ENCODE assay signal across 9 mouse cellular contexts in the genomic region with DNA sequence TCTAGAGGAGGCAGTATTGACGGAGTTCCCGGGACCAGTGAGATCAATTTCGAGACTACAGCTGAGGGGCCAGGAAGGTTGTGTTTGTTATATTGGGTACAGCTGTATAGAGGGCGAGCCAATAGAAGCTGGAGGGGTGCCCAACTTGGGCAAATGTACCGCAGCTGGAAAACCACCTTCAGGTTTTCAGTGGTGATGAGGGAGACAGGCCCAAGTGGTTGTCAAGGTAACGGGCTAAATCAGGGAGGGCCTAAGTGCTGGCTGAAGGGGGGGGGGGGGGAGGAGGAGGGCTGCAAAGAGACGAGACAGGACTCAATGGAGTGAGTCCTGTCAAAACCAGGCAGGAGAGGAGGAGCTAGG. TPM values are rescaled to one million over a fixed set of nuclear protein-coding genes. Genes with fewer than 3 reads are reported as not detected.
DNase-seq lines count a peak whose midpoint lies in the region; ATAC-seq and TF ChIP-seq lines count a peak whose summit lies in the region.
"Had no signal": no experiment of that assay in that cellular context is flagged by ENCODE, and none has a peak within 500 bp of the region (broad histone marks: within the 10 kb centered on the region; RNA-seq: fewer than 3 reads in every experiment).

No protein-coding gene starts in this region.

- TF ChIP-seq CTCF in midbrain, postnatal 0 days (IDR thresholded peaks at IDR 0.05), result no peak

- DNase-seq in kidney, postnatal 10 days, result peak; percentile 47
- DNase-seq in kidney, postnatal 4 days, result no peak
- DNase-seq in embryonic facial prominence, embryonic 11.5 days (ENCODE audit: low spot score), result peak; percentile 60
- peak; percentile 38 for DNase-seq in midbrain, postnatal 0 days (ENCODE audit: low spot score)
- DNase-seq in B cell, adult 2 months, result no peak
- no peak for DNase-seq in frontal cortex, adult 2 months (ENCODE audit: extremely low spot score in 1 of 2, low spot score in 1 of 2)
- DNase-seq in c-Kit-positive CD71-positive TER-119-positive erythroid progenitor cells, embryonic 14.5 days (ENCODE audit: low spot score), result no peak

- H3K27me3 ChIP-seq in embryonic facial prominence, embryonic 11.5 days (ENCODE audit: control insufficient read depth, insufficient read depth, low read length), result no peaks in the 10 kb centered on the region
- H3K27me3 ChIP-seq in hindbrain, embryonic 13.5 days, result no peaks in the 10 kb centered on the region
- H3K27me3 ChIP-seq in midbrain, postnatal 0 days (ENCODE audit: insufficient read depth, low read length), result no peaks in the 10 kb centered on the region

- H3K4me2 ChIP-seq in embryonic facial prominence, embryonic 11.5 days (ENCODE audit: low read depth, low read length), result peak overlapping the region; percentile 13
- H3K4me2 ChIP-seq in hindbrain, embryonic 13.5 days, result peak overlapping the region; percentile 100
- H3K4me2 ChIP-seq in midbrain, postnatal 0 days (ENCODE audit: low read depth, low read length, poor library complexity, severe bottlenecking), result peak overlapping the region; percentile 99; the same call in 1 of the 2 replicates

- H3K27ac ChIP-seq in embryonic facial prominence, embryonic 11.5 days (replicated peaks; ENCODE audit: low read depth, low read length), result peak overlapping the region; percentile 16
- H3K27ac ChIP-seq in hindbrain, embryonic 13.5 days, result peak overlapping the region; percentile 100
- H3K27ac ChIP-seq in midbrain, postnatal 0 days (ENCODE audit: low read depth, low read length), result peak overlapping the region; percentile 99

- no peak overlapping the region; the same call in 1 of the 2 replicates for H3K4me3 ChIP-seq in embryonic facial prominence, embryonic 11.5 days (ENCODE audit: low read depth, low read length)
- H3K4me3 ChIP-seq in hindbrain, embryonic 13.5 days, result peak overlapping the region; percentile 76
- no peak overlapping the region for H3K4me3 ChIP-seq in midbrain, postnatal 0 days (ENCODE audit: low read depth, low read length)

- WGBS in embryonic facial prominence, embryonic 11.5 days, result 21% methylated on average over 7 of the region's 7 CpGs
- 17% methylated on average over 6 of the region's 7 CpGs for WGBS in hindbrain, embryonic 13.5 days
- WGBS in midbrain, postnatal 0 days, result 13% methylated on average over 7 of the region's 7 CpGs

- peaks cover 21% of the 10 kb centered on the region for H3K4me1 ChIP-seq in embryonic facial prominence, embryonic 11.5 days (ENCODE audit: control insufficient read depth, insufficient read depth, low read length)
- H3K4me1 ChIP-seq in hindbrain, embryonic 13.5 days (replicated peaks), result peaks cover 75% of the 10 kb centered on the region
- peaks cover 23% of the 10 kb centered on the region for H3K4me1 ChIP-seq in midbrain, postnatal 0 days (ENCODE audit: insufficient read depth, low read length)

- no peak overlapping the region for H3K9ac ChIP-seq in embryonic facial prominence, embryonic 11.5 days (replicated peaks; ENCODE audit: low read length)
- peak overlapping the region; percentile 100 for H3K9ac ChIP-seq in hindbrain, embryonic 13.5 days
- no peak overlapping the region for H3K9ac ChIP-seq in midbrain, postnatal 0 days (replicated peaks; ENCODE audit: low read length, poor library complexity, severe bottlenecking)

- no peaks in the 10 kb centered on the region for H3K36me3 ChIP-seq in embryonic facial prominence, embryonic 11.5 days (replicated peaks; ENCODE audit: control insufficient read depth, insufficient read depth, low read depth, low read length)
- peaks cover 45% of the 10 kb centered on the region for H3K36me3 ChIP-seq in hindbrain, embryonic 13.5 days
- H3K36me3 ChIP-seq in midbrain, postnatal 0 days (ENCODE audit: insufficient read depth, low read length), result no peaks in the 10 kb centered on the region

- peak; percentile 3; the same call in 1 of the 2 replicates for ATAC-seq in embryonic facial prominence, embryonic 11.5 days (replicated peaks; ENCODE audit: insufficient number of reproducible peaks, low FRiP score, low TSS enrichment, low read depth)
- ATAC-seq in hindbrain, embryonic 13.5 days (ENCODE audit: low FRiP score), result no peak
- ATAC-seq in midbrain, postnatal 0 days (ENCODE audit: low FRiP score), result no peak

- no peaks in the 10 kb centered on the region for H3K9me3 ChIP-seq in embryonic facial prominence, embryonic 11.5 days (replicated peaks; ENCODE audit: control insufficient read depth, low read length)
- H3K9me3 ChIP-seq in hindbrain, embryonic 13.5 days, result no peaks in the 10 kb centered on the region
- H3K9me3 ChIP-seq in midbrain, postnatal 0 days (ENCODE audit: low read length), result no peaks in the 10 kb centered on the region

RNA-seq across cellular contexts. Expression of gene Rhof, which starts 1.3 kb away (rescaled TPM):
- polyA plus RNA-seq in embryonic facial prominence, embryonic 11.5 days (2014; fragmentation: Nextera tagmentation; extraction: Ambion mirVana), result 1.6 and 2.0 TPM in 2 replicates
- 5.1 and 5.8 TPM in 2 replicates for polyA plus RNA-seq in hindbrain, embryonic 13.5 days (2015; fragmentation: Nextera tagmentation; extraction: Ambion mirVana)
- 37.2 and 47.8 TPM in 2 replicates for total RNA-seq in midbrain, postnatal 0 days (2014; rRNA removed)
- polyA plus RNA-seq in midbrain, postnatal 0 days (2015; fragmentation: Nextera tagmentation; extraction: Ambion mirVana), result 41.7 and 45.3 TPM in 2 replicates
- 37.7 and 43.4 TPM in 2 replicates for polyA plus RNA-seq in frontal cortex, adult 2 months (2012; rRNA removed)

RNA-seq across cellular contexts. Expression of gene Setd1b, which starts 8.2 kb away (rescaled TPM):
- polyA plus RNA-seq in embryonic facial prominence, embryonic 11.5 days (2014; fragmentation: Nextera tagmentation; extraction: Ambion mirVana), result 9.6 and 9.8 TPM in 2 replicates
- 12.9 and 13.1 TPM in 2 replicates for polyA plus RNA-seq in hindbrain, embryonic 13.5 days (2015; fragmentation: Nextera tagmentation; extraction: Ambion mirVana)
- 5.3 and 5.9 TPM in 2 replicates for total RNA-seq in midbrain, postnatal 0 days (2014; rRNA removed)
- polyA plus RNA-seq in midbrain, postnatal 0 days (2015; fragmentation: Nextera tagmentation; extraction: Ambion mirVana), result 7.2 and 8.8 TPM in 2 replicates
- polyA plus RNA-seq in frontal cortex, adult 2 months (2012; rRNA removed), result 12.7 and 13.1 TPM in 2 replicates

RNA-seq across cellular contexts. Expression of gene Psmd9, which starts 35.4 kb away (rescaled TPM):
- polyA plus RNA-seq in embryonic facial prominence, embryonic 11.5 days (2014; fragmentation: Nextera tagmentation; extraction: Ambion mirVana), result 74.0 and 75.3 TPM in 2 replicates
- polyA plus RNA-seq in hindbrain, embryonic 13.5 days (2015; fragmentation: Nextera tagmentation; extraction: Ambion mirVana), result 76.0 and 79.3 TPM in 2 replicates
- total RNA-seq in midbrain, postnatal 0 days (2014; rRNA removed), result 26.1 and 26.5 TPM in 2 replicates
- 76.3 and 81.8 TPM in 2 replicates for polyA plus RNA-seq in midbrain, postnatal 0 days (2015; fragmentation: Nextera tagmentation; extraction: Ambion mirVana)
- polyA plus RNA-seq in frontal cortex, adult 2 months (2012; rRNA removed), result 26.3 and 30.2 TPM in 2 replicates

RNA-seq across cellular contexts. Expression of gene Hpd, which starts 48.8 kb away (rescaled TPM):
- not detected in 2 replicates for polyA plus RNA-seq in embryonic facial prominence, embryonic 11.5 days (2014; fragmentation: Nextera tagmentation; extraction: Ambion mirVana)
- not detected in 2 replicates for polyA plus RNA-seq in hindbrain, embryonic 13.5 days (2015; fragmentation: Nextera tagmentation; extraction: Ambion mirVana)
- not detected in 2 replicates for total RNA-seq in midbrain, postnatal 0 days (2014; rRNA removed)
- polyA plus RNA-seq in midbrain, postnatal 0 days (2015; fragmentation: Nextera tagmentation; extraction: Ambion mirVana), result not detected in 2 replicates
- polyA plus RNA-seq in frontal cortex, adult 2 months (2012; rRNA removed), result not detected in 2 replicates
- polyA plus RNA-seq: limb, embryonic 11.5 days had no signal

Comparison
In these comparisons a context has a peak if more than half of its experiments do, and no peak if none do; other contexts are left out.
1. DNase-seq: peak in kidney, postnatal 10 days (single experiment), embryonic facial prominence, embryonic 11.5 days (single experiment) and midbrain, postnatal 0 days (single experiment); none in kidney, postnatal 4 days (0 of 2), B cell, adult 2 months (0 of 2), frontal cortex, adult 2 months (0 of 2) and c-Kit-positive CD71-positive TER-119-positive erythroid progenitor cells, embryonic 14.5 days (single experiment).
2. H3K27ac ChIP-seq: peak in every context shown above with its lines; median percentile 100 in hindbrain, embryonic 13.5 days; 99 in midbrain, postnatal 0 days; 16 in embryonic facial prominence, embryonic 11.5 days.
3. H3K4me2 ChIP-seq: peak in every context shown above with its lines; median percentile 100 in hindbrain, embryonic 13.5 days; 99 in midbrain, postnatal 0 days; 13 in embryonic facial prominence, embryonic 11.5 days.